Mouse (Mus musculus) liver, embryonic 11.5 days (tissue): Measurements from ENCODE around the gene Rps9. TPM values are rescaled to one million over a fixed set of nuclear protein-coding genes. Genes with fewer than 3 reads are reported as not detected.
A peak's percentile ranks its signal among the peaks of the same experiment; 100 is the strongest.
"Not testable (repeated sequence)": the region's sequence is repeated elsewhere in the genome, so short reads cannot be mapped to it uniquely, and the experiment has no call there.

Source experiments
- ATAC-seq: fragments of 200-750 bp; cut with Nextera tagmentation; replicated peaks from 2 replicates; pipeline ENCODE4 v1.8.0; 2017; ENCODE audit warnings: moderate number of reproducible peaks, mild to moderate bottlenecking, moderate TSS enrichment, moderate library complexity; ENCODE audit not compliant: low FRiP score
- DNase-seq: peaks from one replicate; pipeline ENCODE4 v3.0.0-alpha.2; 2017; ENCODE audit warnings: low spot score
- H3K27ac ChIP-seq: fragments of 300-500 bp; sonication (generic); 2 replicates; pipeline ENCODE4 v1.5.1; 2014; ENCODE audit warnings: mild to moderate bottlenecking, low read depth, low read length, control low read depth
- H3K27me3 ChIP-seq: fragments of 300-500 bp; sonication (generic); replicated peaks from 2 replicates; pipeline ENCODE4 v1.6.1; 2014; ENCODE audit warnings: low read length, mixed read lengths; ENCODE audit not compliant: control insufficient read depth, insufficient read depth
- H3K36me3 ChIP-seq: fragments of 300-500 bp; sonication (generic); 2 replicates; pipeline ENCODE4 v1.6.1; 2014; ENCODE audit warnings: mild to moderate bottlenecking, low read length, moderate library complexity, mixed read lengths; ENCODE audit not compliant: control insufficient read depth, insufficient read depth
- H3K4me1 ChIP-seq: fragments of 300-500 bp; sonication (generic); replicated peaks from 2 replicates; pipeline ENCODE4 v1.6.1; 2014; ENCODE audit warnings: low read length, mixed read lengths; ENCODE audit not compliant: control insufficient read depth, insufficient read depth
- H3K4me2 ChIP-seq: fragments of 300-500 bp; sonication (generic); 2 replicates; pipeline ENCODE4 v1.6.1; 2014; ENCODE audit warnings: mild to moderate bottlenecking, control low read depth, moderate library complexity
- H3K4me3 ChIP-seq: fragments of 300-500 bp; sonication (generic); 2 replicates; pipeline ENCODE4 v1.5.1; 2014; ENCODE audit warnings: low read depth, low read length, control low read depth
- H3K9ac ChIP-seq: fragments of 300-500 bp; sonication (generic); 2 replicates; pipeline ENCODE4 v1.6.1; 2014; ENCODE audit warnings: low read depth, low read length, control low read depth
- H3K9me3 ChIP-seq: fragments of 300-500 bp; sonication (generic); 2 replicates; pipeline ENCODE4 v1.6.1; 2016; ENCODE audit warnings: low read length, inconsistent platforms, mixed read lengths; ENCODE audit not compliant: control insufficient read depth
- WGBS: fragments of 180-500 bp; shearing (Covaris S2); extraction: QIAGEN DNeasy Blood & Tissue Kit; methylation state at CpG from one replicate; pipeline ENCODE4 v1.1.7; 2014; 5-methylcytosine and 5-hydroxymethylcytosine counted together
- polyA plus RNA-seq: library from polyadenylated mRNA; unstranded; fragments of >200 nt; fragmentation: Nextera tagmentation; extraction: Ambion mirVana; gene quantifications from 2 replicates; pipeline ENCODE4 v1.2.1, GENCODE M21; 2014

Rps9 gene
- polyA plus RNA-seq, 1 experiment from 2014 or later, result 1,846 TPM

DNA sequence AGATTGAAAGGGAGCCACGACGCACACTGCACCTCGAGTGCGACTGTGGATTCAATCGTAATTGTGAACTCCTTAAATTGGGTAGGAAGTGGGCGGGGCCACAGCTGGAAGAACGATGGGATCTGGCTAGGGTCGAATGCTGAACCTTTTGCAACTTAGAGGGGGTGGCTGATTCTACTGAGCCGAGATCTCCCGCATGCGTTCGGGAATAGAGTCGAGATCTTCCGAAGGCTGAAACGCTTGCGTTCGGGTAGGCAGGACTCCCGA is 10.1 kb upstream of the Rps9 start:
- DNase-seq (no peak), ATAC-seq (no peak)
- H3K4me2 ChIP-seq, result peak overlapping the region; percentile 98
- peak overlapping the region; percentile 95 for H3K27ac ChIP-seq
- no peaks in the 10 kb centered on the region for H3K27me3 ChIP-seq
- H3K36me3 ChIP-seq, result peaks cover 3% of the 10 kb centered on the region; the same call in 1 of the 2 replicates
- peak overlapping the region; percentile 70 for H3K9ac ChIP-seq
- H3K4me1 ChIP-seq, result peaks cover 12% of the 10 kb centered on the region
- under 1% methylated on average over 18 of the region's 18 CpGs for WGBS
- H3K4me3 ChIP-seq, result peak overlapping the region; percentile 76
- H3K9me3 ChIP-seq, result no peaks in the 10 kb centered on the region

GRCm38 (mm10) chr7:3694076-3694948 is 9.5 kb upstream of the Rps9 start:
- Histone ChIP-seq H3K4me3 (peak overlapping the region; percentile 76), H3K4me1 (peaks cover 12% of the 10 kb centered on the region), H3K27me3 (no peaks in the 10 kb centered on the region), H3K9ac (peak overlapping the region; percentile 70), H3K9me3 (no peaks in the 10 kb centered on the region), H3K27ac (peak overlapping the region; percentile 95), H3K36me3 (peaks cover 3% of the 10 kb centered on the region; the same call in 1 of the 2 replicates), H3K4me2 (peak overlapping the region; percentile 98)
- ATAC-seq (peak; percentile 46), DNase-seq (peak; percentile 83)
- WGBS, result 0% methylated on average over 45 of the region's 55 CpGs

GRCm38 (mm10) chr7:3694949-3695305 is 8.9 kb upstream of the Rps9 start:
- not testable (repeated sequence) for H3K36me3 ChIP-seq, ATAC-seq, DNase-seq, H3K27me3 ChIP-seq, H3K9me3 ChIP-seq
- Histone ChIP-seq H3K4me2 (peak overlapping the region; percentile 98), H3K27ac (0 out of 2 replicates have a peak overlapping the region, but pooled peaks have one; percentile 95), H3K9ac (peak overlapping the region; percentile 70), H3K4me1 (peaks cover 12% of the 10 kb centered on the region), H3K4me3 (peak overlapping the region; percentile 76)
- 10% methylated on average over 9 of the region's 9 CpGs for WGBS

DNA sequence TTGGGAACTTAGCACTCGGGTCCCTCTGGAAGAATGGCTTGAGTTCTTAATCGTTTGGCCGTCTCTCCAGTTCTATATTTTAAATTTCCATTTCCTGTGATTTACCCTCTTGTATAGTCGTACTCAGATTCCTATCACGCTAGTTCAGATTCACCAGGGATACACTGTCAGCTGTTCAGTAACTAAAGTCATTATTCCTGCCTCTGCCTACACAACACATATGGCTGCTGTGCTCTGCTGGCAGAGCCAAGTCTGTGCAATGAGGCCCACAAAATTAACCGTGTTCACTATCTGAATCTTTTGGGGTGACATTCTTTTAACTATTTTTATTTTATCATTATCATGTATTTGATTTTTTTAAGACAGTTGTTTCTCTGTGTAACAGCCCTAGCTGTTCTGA is 5.3 kb upstream of the Rps9 start:
- DNase-seq, result no peak
- Histone ChIP-seq H3K9ac (no peak overlapping the region), H3K36me3 (peaks cover 3% of the 10 kb centered on the region; the same call in 1 of the 2 replicates), H3K27me3 (no peaks in the 10 kb centered on the region), H3K9me3 (no peaks in the 10 kb centered on the region), H3K4me1 (0 out of 2 replicates have a peak, but pooled peaks cover 3% of the 10 kb centered on the region), H3K27ac (no peak overlapping the region), H3K4me3 (no peak overlapping the region), H3K4me2 (no peak overlapping the region)
- 89% methylated on average over 6 of the region's 6 CpGs for WGBS
- no peak for ATAC-seq

- Histone ChIP-seq H3K9me3 (no peaks in the 10 kb centered on the region), H3K9ac (peak overlapping the region; percentile 98), H3K36me3 (peaks cover 23% of the 10 kb centered on the region), H3K4me3 (peak overlapping the region; percentile 95), H3K4me2 (peak overlapping the region; percentile 94), H3K27ac (peak overlapping the region; percentile 95), H3K4me1 (peaks cover 7% of the 10 kb centered on the region; the same call in 1 of the 2 replicates), H3K27me3 (no peaks in the 10 kb centered on the region)
- DNase-seq, result no peak
- ATAC-seq, result peak; percentile 47
- 18% methylated on average over 6 of the region's 6 CpGs for WGBS
These were observed 480 bp upstream of the Rps9 start for GRCm38 (mm10) chr7:3703148-3703878.

GRCm38 (mm10) chr7:3704475-3704874 is 682 bp downstream of the Rps9 start:
- H3K4me1 ChIP-seq, result peaks cover 7% of the 10 kb centered on the region; the same call in 1 of the 2 replicates
- no peak for DNase-seq
- H3K27ac ChIP-seq, result peak overlapping the region; percentile 95
- no peaks in the 10 kb centered on the region for H3K9me3 ChIP-seq
- under 1% methylated on average over 20 of the region's 20 CpGs for WGBS
- ATAC-seq, result no peak
- H3K4me3 ChIP-seq, result peak overlapping the region; percentile 95
- no peaks in the 10 kb centered on the region for H3K27me3 ChIP-seq
- peak overlapping the region; percentile 94 for H3K4me2 ChIP-seq
- peak overlapping the region; percentile 98 for H3K9ac ChIP-seq
- peaks cover 23% of the 10 kb centered on the region for H3K36me3 ChIP-seq

DNA sequence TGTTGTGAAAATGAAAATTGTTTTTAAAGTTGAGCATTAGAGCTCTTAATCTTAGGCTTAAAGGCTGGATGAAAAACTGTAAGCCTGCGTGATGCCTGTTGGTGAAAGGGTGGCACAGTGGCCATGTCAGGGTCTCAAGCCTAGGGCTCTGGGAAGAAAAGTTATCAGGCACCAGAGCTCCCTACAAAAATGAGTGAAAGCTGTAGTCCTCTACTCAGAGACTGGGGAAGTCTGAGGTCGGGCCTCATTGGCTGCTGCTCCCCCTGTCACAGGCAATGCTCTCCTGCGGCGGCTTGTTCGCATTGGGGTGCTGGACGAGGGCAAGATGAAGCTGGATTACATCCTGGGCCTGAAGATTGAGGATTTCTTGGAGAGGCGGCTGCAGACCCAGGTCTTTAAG is 1.7 kb downstream of the Rps9 start:
- Histone ChIP-seq H3K4me2 (peak overlapping the region; percentile 94), H3K27ac (peak overlapping the region; percentile 95), H3K36me3 (peaks cover 23% of the 10 kb centered on the region), H3K9ac (peak overlapping the region; percentile 98), H3K4me3 (peak overlapping the region; percentile 95)
- not testable (repeated sequence) for H3K27me3 ChIP-seq, ATAC-seq, H3K4me1 ChIP-seq, DNase-seq, H3K9me3 ChIP-seq
- WGBS, result 3% methylated on average over 6 of the region's 7 CpGs

- H3K9ac ChIP-seq, result peak overlapping the region; percentile 98
- no peaks in the 10 kb centered on the region for H3K9me3 ChIP-seq
- WGBS, result 32% methylated on average over 6 of the region's 6 CpGs
- H3K4me2 ChIP-seq, result peak overlapping the region; percentile 94
- H3K4me3 ChIP-seq, result peak overlapping the region; percentile 95
- H3K36me3 ChIP-seq, result peaks cover 23% of the 10 kb centered on the region
- peak overlapping the region; percentile 95 for H3K27ac ChIP-seq
- ATAC-seq (no peak), DNase-seq (no peak)
- H3K27me3 ChIP-seq, result no peaks in the 10 kb centered on the region
- peaks cover 7% of the 10 kb centered on the region; the same call in 1 of the 2 replicates for H3K4me1 ChIP-seq
These were observed 2.1 kb downstream of the Rps9 start for GRCm38 (mm10) chr7:3705911-3706310.
